Mouse (Mus musculus) ES-Bruce4 (cell line): ENCODE measurements around the gene Hapln4. TPM values are rescaled to one million over a fixed set of nuclear protein-coding genes. Genes with fewer than 3 reads are reported as not detected.

Experiments used
- H3K27ac ChIP-seq: 2 replicates; pipeline ENCODE4 v1.5.1; 2012; ENCODE audit warnings: low read length, inconsistent platforms; ENCODE audit not compliant: insufficient read depth
- H3K27me3 ChIP-seq: 2 replicates; pipeline ENCODE4 v1.6.1; 2012; ENCODE audit warnings: mild to moderate bottlenecking, low read length, inconsistent platforms; ENCODE audit not compliant: control insufficient read depth, poor library complexity, insufficient read depth, severe bottlenecking
- H3K36me3 ChIP-seq: 2 replicates; pipeline ENCODE4 v1.6.1; 2012; ENCODE audit warnings: inconsistent platforms, mild to moderate bottlenecking, low read length, moderate library complexity; ENCODE audit not compliant: control insufficient read depth, poor library complexity, insufficient read depth, severe bottlenecking
- H3K4me1 ChIP-seq: one replicate; pipeline ENCODE4 v1.8.1; 2011; ENCODE audit warnings: low read length; ENCODE audit not compliant: control insufficient read depth, insufficient read depth
- H3K4me3 ChIP-seq: 2 replicates; pipeline ENCODE4 v1.5.1; 2011; ENCODE audit warnings: low read depth, mild to moderate bottlenecking, low read length
- H3K9ac ChIP-seq: 2 replicates; pipeline ENCODE4 v1.6.1; 2012; ENCODE audit warnings: low read depth, mild to moderate bottlenecking, inconsistent platforms; ENCODE audit not compliant: poor library complexity, severe bottlenecking
- H3K9me3 ChIP-seq: replicated peaks from 2 replicates; pipeline ENCODE4 v1.6.1; 2012; ENCODE audit warnings: mild to moderate bottlenecking, low read length, inconsistent platforms; ENCODE audit not compliant: control insufficient read depth, poor library complexity, insufficient read depth, severe bottlenecking
- CTCF ChIP-seq: IDR thresholded peaks from one replicate; pipeline ENCODE4 v1.8.1; 2011; ENCODE audit warnings: low read depth, low read length
- EP300 ChIP-seq: IDR thresholded peaks from 2 replicates; pipeline ENCODE4 v1.6.1; 2011; ENCODE audit warnings: low read depth, low read length; ENCODE audit not compliant: insufficient read depth
- POLR2A ChIP-seq: IDR thresholded peaks from one replicate; pipeline ENCODE4 v1.8.1; 2011; ENCODE audit warnings: low read length; ENCODE audit not compliant: insufficient read depth
- polyA plus RNA-seq: library from polyadenylated mRNA; stranded (reverse); fragments of >200 nt; gene quantifications from 2 replicates; pipeline ENCODE4 v1.2.4, GENCODE M21; 2011; ENCODE audit warnings: low read depth; ENCODE audit not compliant: missing spikeins, insufficient read depth, insufficient read length

The Hapln4 gene
- polyA plus RNA-seq, 1 experiment, result 2.2 TPM

GRCm38 (mm10) chr8:70057721-70058120 is 25.5 kb upstream of the Hapln4 start:
- no peaks in the 10 kb centered on the region for H3K27me3 ChIP-seq
- peaks cover 70% of the 10 kb centered on the region for H3K36me3 ChIP-seq
- no peak overlapping the region for H3K4me3 ChIP-seq
- no peak overlapping the region for H3K27ac ChIP-seq
- TF ChIP-seq EP300, result no peak
- no peak for TF ChIP-seq CTCF
- no peak for TF ChIP-seq POLR2A
- H3K9me3 ChIP-seq, result no peaks in the 10 kb centered on the region
- no peak overlapping the region for H3K9ac ChIP-seq
- H3K4me1 ChIP-seq, result no peaks in the 10 kb centered on the region

DNA sequence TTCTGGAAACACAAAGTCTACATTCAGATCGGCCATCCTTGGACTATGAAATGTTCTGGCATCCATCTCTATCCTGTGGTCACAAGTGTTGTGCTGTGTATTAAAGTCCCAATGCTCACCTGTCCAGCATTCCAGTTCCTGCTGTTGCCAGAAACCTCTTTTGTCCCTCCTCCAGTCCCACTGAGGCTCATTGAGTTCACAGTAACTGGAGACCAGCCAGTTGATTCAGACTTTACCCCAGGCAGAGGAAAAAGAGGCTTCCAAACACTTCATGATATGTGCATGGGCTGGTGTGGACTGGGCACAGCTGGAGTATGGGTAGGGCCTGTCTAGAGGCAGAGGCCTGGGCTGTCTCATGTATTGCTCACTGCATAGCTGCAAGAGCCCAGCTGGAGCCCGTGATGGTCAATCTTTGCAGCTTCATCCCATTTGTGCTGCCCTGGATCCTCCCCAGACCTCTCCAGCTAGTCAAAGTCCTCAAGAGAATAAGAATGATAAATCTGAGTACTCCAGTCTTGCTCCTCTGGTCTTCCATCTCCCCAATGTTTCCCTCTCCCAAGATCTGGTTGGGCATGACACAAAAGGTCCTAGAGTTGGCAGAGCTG is 11.3 kb upstream of the Hapln4 start:
- H3K36me3 ChIP-seq, result peaks cover 17% of the 10 kb centered on the region
- no peak overlapping the region for H3K9ac ChIP-seq
- TF ChIP-seq EP300 (no peak), CTCF (no peak), POLR2A (no peak)

DNA sequence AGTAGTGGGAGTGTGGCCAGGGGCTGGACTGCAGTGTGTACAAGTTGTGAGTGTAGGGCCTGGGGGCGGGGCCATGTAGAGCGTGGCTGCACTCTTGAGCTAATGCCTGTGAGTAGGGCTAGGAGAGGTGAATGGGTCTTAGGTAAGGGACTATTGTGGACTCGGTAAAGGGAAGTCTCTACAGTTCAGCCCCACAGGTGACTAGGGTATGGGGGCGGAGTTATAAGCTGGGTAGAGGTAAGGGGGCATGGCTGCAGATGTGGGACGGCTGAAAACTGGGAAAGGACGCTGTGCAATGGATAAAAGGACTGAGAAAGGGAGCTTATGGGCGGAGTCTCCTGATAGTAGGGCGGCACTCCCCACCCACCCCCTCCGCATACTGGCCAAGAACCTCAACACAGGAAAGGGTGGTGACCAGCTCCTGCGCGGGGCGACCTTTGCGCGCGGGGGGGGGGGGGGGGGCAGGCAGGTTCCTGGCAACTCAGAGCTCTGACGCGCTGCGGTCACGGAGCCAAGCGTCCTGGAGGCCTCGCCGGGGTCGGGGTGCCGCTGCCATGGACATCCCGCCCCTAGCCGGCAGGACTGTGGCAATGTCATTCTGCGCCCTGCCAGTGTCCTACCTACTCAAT is 10.7 kb upstream of the Hapln4 start, which contains the start of gene Tm6sf2:
Tm6sf2 (plus strand) TSS at position 484 of the 629 bp plus-strand sequence.
- H3K27ac ChIP-seq, result no peak within 1 kb of the TSS

More for the DNA sequence above, 11.3 kb upstream of the Hapln4 start:
- no peak overlapping the region for H3K4me3 ChIP-seq
- H3K27ac ChIP-seq, result no peak overlapping the region
- no peaks in the 10 kb centered on the region for H3K27me3 ChIP-seq
- no peaks in the 10 kb centered on the region for H3K4me1 ChIP-seq
- H3K9me3 ChIP-seq, result no peaks in the 10 kb centered on the region

DNA sequence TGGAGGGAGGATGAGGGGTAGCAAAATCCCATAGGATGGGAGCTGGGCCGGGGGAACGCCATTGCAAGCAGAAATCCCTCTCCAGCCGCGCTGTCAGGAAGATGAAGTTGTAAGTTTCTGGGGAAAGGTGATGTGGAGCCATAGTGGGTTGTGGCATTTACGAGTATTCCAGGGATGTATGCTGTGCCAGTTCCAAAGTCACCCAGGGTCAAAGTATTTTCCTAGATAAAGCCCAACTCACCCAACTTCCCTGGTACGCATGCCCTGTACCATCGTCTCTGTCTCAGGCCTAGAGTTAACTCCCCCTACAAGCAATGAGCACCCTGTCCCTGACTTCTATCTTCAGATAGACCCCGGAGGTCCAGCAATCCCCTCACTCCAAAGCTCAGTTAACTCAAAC is 10.1 kb upstream of the Hapln4 start:
- Histone ChIP-seq H3K27ac (no peak overlapping the region), H3K9ac (no peak overlapping the region), H3K27me3 (no peaks in the 10 kb centered on the region), H3K4me1 (no peaks in the 10 kb centered on the region), H3K9me3 (no peaks in the 10 kb centered on the region), H3K4me3 (peak overlapping the region; percentile 41), H3K36me3 (peaks cover 9% of the 10 kb centered on the region)
- no peak for TF ChIP-seq EP300
- no peak for TF ChIP-seq POLR2A

More for the DNA sequence above, 10.7 kb upstream of the Hapln4 start, which contains the start of gene Tm6sf2:
- no peak for TF ChIP-seq EP300
- no peak for TF ChIP-seq POLR2A
- no peak for TF ChIP-seq CTCF
- H3K9ac ChIP-seq, result no peak within 1 kb of the TSS
- H3K9me3 ChIP-seq, result no peaks in the 10 kb centered on the region
- no peaks in the 10 kb centered on the region for H3K4me1 ChIP-seq
- no peaks in the 10 kb centered on the region for H3K27me3 ChIP-seq
- peaks cover 13% of the 10 kb centered on the region for H3K36me3 ChIP-seq
- H3K4me3 ChIP-seq, result peak within 1 kb of the TSS; percentile 41

- no peaks in the 10 kb centered on the region for H3K9me3 ChIP-seq
- H3K4me3 ChIP-seq, result no peak overlapping the region
- H3K9ac ChIP-seq, result no peak overlapping the region
- no peaks in the 10 kb centered on the region for H3K4me1 ChIP-seq
- H3K27ac ChIP-seq, result no peak overlapping the region
- TF ChIP-seq CTCF (no peak), POLR2A (no peak), EP300 (no peak)
- H3K36me3 ChIP-seq, result peaks cover 6% of the 10 kb centered on the region; the same call in 1 of the 2 replicates
- H3K27me3 ChIP-seq, result no peaks in the 10 kb centered on the region
These were observed 9.6 kb upstream of the Hapln4 start for GRCm38 (mm10) chr8:70073682-70074081.

GRCm38 (mm10) chr8:70081976-70082375 is 1.3 kb upstream of the Hapln4 start:
- no peak for TF ChIP-seq CTCF
- TF ChIP-seq POLR2A, result no peak
- TF ChIP-seq EP300, result no peak
- Histone ChIP-seq H3K36me3 (no peaks in the 10 kb centered on the region), H3K27ac (no peak overlapping the region), H3K9me3 (no peaks in the 10 kb centered on the region), H3K9ac (no peak overlapping the region), H3K4me1 (no peaks in the 10 kb centered on the region), H3K27me3 (peaks cover 6% of the 10 kb centered on the region; the same call in 1 of the 2 replicates), H3K4me3 (no peak overlapping the region)
